Mouse (Mus musculus): Measurements from ENCODE around the gene Mta2. TPM values are rescaled to one million over a fixed set of nuclear protein-coding genes. Genes with fewer than 3 reads are reported as not detected.

Gene Mta2
- polyA plus RNA-seq (2014; fragmentation: Illumina TruSeq; extraction: RNeasy Lipid Tissue Mini Kit (QIAGEN cat#74804); ENCODE audit: insufficient read depth, low read depth, low replicate concordance), result 43.6 TPM

DNA sequence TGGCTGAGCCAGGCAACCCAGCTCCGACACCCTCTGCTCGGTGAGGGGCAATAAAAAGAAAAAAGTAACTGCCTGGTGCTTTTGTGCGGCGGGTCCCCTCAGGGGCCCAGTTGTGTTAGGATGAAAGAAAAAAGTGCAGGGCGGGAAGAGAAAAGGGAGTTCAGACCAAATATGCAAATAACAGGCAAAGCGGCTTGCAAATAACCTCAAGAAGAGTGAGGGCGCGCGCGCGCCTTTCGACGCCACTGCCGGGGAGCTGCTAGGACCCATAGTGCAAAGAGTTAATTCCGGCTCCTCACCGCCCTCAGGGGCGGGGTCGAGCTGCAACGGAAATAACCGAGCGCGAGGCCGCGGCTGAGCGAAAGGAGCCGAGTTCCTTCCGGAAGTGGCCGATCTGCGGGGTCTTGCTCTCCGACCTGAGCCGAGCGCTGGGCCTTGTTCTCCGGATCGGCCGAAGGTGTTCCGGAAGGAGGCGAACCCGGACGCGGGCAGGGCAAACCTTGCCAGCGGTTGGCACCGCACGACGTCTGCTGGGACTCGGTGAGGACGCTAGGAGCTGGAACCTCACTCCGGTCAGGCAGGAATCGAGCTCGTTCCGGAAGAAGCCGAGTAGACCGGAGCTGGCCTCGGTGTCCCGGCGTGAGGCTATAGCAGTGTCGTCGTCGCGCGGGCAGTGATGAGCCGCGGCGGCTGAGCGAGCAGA is at the start of gene Mta2:
Mta2 (plus strand) TSS at position 361 of the 703 bp plus-strand sequence.

GRCm38 (mm10) chr19:8892829-8893766 is 48.6 kb upstream of the Mta2 start, which contains the start of gene Ints5:
TSS of gene Ints5 (plus strand) at chr19:8893005.

GRCm38 (mm10) chr19:8897865-8898495 is 43.7 kb upstream of the Mta2 start, which contains the start of gene Ganab:
TSS of gene Ganab (plus strand) at chr19:8898071.

GRCm38 (mm10) chr19:8920073-8920736 is 21.5 kb upstream of the Mta2 start, which contains the start of gene B3gat3:
TSS of gene B3gat3 (plus strand) at chr19:8920374.

GRCm38 (mm10) chr19:8929224-8930088 is 12.2 kb upstream of the Mta2 start, which contains the start of the genes Rom1 and Eml3:
TSS of gene Rom1 (minus strand) at chr19:8929356.
TSS of gene Eml3 (plus strand) at chr19:8929552.

DNA sequence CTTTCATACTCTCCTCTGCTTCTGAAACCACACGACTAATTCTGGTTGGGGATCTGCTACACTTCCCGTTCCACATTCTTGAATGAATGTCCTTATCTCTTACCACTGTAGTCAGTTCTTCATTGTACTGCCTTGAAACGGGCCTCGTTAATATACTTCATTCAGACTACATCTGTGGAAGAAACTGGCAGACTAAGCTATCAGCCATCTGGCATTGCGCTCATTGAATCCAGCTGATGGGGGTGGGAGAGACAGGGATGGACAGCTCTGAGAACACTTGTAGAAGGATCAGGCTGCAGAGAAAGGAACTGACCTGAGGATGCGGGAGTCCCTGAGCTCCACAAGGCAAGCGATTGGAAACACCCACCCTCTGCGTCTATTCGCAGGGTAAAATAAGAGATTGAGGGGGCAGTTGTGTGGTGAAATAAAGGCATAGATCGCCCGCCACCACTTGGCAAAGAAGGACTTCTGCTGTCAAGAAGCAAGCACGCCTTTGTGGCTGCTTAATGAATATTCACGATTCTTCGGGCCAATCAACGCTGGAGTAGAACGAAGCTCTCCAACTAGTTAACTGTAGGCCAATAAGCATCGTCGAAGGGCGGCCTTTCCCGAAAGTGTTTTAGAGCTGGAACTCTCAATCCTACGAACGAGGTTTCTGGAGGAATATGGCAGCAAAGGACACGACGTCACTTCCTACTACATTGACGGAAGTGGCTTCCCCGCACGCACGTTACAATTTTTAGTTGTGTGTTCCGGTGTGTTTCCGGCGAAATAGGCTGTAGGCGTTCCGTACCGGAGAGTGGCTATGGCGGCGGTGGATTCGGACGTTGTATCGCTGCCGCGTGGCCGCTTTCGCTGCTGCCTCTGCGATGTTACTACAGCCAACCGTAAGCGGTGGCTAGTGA is 11.7 kb downstream of the Mta2 start, which contains the start of gene Tut1:
Tut1 (plus strand) TSS at position 713 of the 905 bp plus-strand sequence.

DNA sequence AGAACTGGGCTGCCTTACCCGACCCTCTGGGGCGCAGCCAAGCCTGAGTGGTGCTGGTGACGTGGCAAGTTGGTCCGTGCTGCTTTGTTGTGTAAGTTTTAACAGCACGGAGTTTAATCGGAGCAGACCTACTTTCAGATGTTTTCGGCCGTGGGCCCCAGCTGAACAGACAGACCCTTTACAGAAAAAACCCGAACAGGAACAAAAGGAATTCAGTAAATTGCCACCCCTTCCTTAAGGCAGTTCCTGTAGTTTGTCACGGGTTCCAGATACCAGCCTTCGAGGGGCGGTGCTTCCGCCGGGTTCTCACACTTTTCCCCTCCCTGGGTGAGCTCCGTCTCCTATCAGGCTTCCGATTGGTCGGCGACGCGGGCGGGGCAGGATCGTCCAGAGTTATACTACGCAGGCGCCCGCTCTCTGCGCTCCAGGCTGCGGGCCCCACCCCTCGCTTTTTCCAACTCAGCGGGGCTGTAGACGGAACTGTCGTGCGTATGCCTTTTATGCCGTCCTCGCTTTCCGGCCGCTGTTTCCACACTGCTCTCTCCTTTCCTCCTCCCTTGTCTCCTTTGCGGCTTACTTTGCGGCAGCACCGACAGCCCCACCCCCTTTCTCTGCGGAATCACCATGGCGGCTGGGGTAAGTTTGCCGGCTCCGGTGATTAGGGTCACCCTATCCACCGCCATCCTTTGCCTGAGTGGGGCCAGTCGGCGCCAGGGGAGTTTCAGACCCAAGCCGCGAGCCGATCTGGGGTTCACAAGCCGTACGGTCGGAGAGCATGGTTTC is 25.1 kb downstream of the Mta2 start, which contains the start of gene Eef1g:
Eef1g (plus strand) TSS at position 452 of the 783 bp plus-strand sequence.

GRCm38 (mm10) chr19:8989066-8989566 is 47.4 kb downstream of the Mta2 start, which contains the start of gene Ahnak:
TSS of gene Ahnak (plus strand) at chr19:8989284.

Other genes with a start within 250 kb of the Mta2 start
- 184 TPM for gene Slc3a2, start 218.5 kb upstream of the Mta2 start, polyA plus RNA-seq (2014; fragmentation: Illumina TruSeq; extraction: RNeasy Lipid Tissue Mini Kit (QIAGEN cat#74804); ENCODE audit: insufficient read depth, low read depth, low replicate concordance)
- gene Wdr74, start 206.0 kb upstream of the Mta2 start, polyA plus RNA-seq (2014; fragmentation: Illumina TruSeq; extraction: RNeasy Lipid Tissue Mini Kit (QIAGEN cat#74804); ENCODE audit: insufficient read depth, low read depth, low replicate concordance), result 29.3 TPM
- not detected for gene 1700092M07Rik, start 201.2 kb upstream of the Mta2 start, polyA plus RNA-seq (2014; fragmentation: Illumina TruSeq; extraction: RNeasy Lipid Tissue Mini Kit (QIAGEN cat#74804); ENCODE audit: insufficient read depth, low read depth, low replicate concordance)
- gene Stx5a, start 200.5 kb upstream of the Mta2 start, polyA plus RNA-seq (2014; fragmentation: Illumina TruSeq; extraction: RNeasy Lipid Tissue Mini Kit (QIAGEN cat#74804); ENCODE audit: insufficient read depth, low read depth, low replicate concordance), result 52.5 TPM
- gene Nxf1, start 184.8 kb upstream of the Mta2 start, polyA plus RNA-seq (2014; fragmentation: Illumina TruSeq; extraction: RNeasy Lipid Tissue Mini Kit (QIAGEN cat#74804); ENCODE audit: insufficient read depth, low read depth, low replicate concordance), result 135 TPM
- gene Tmem223, start 170.9 kb upstream of the Mta2 start, polyA plus RNA-seq (2014; fragmentation: Illumina TruSeq; extraction: RNeasy Lipid Tissue Mini Kit (QIAGEN cat#74804); ENCODE audit: insufficient read depth, low read depth, low replicate concordance), result 124 TPM
- 59.3 TPM for gene Tmem179b, start 167.4 kb upstream of the Mta2 start, polyA plus RNA-seq (2014; fragmentation: Illumina TruSeq; extraction: RNeasy Lipid Tissue Mini Kit (QIAGEN cat#74804); ENCODE audit: insufficient read depth, low read depth, low replicate concordance)
- 4.5 TPM for gene Taf6l, start 155.5 kb upstream of the Mta2 start, polyA plus RNA-seq (2014; fragmentation: Illumina TruSeq; extraction: RNeasy Lipid Tissue Mini Kit (QIAGEN cat#74804); ENCODE audit: insufficient read depth, low read depth, low replicate concordance)
- gene Polr2g, start 143.3 kb upstream of the Mta2 start, polyA plus RNA-seq (2014; fragmentation: Illumina TruSeq; extraction: RNeasy Lipid Tissue Mini Kit (QIAGEN cat#74804); ENCODE audit: insufficient read depth, low read depth, low replicate concordance), result 97.1 TPM
- gene Zbtb3, start 139.3 kb upstream of the Mta2 start, polyA plus RNA-seq (2014; fragmentation: Illumina TruSeq; extraction: RNeasy Lipid Tissue Mini Kit (QIAGEN cat#74804); ENCODE audit: insufficient read depth, low read depth, low replicate concordance), result 1.6 TPM
- 10.6 TPM for gene Ttc9c, start 122.5 kb upstream of the Mta2 start, polyA plus RNA-seq (2014; fragmentation: Illumina TruSeq; extraction: RNeasy Lipid Tissue Mini Kit (QIAGEN cat#74804); ENCODE audit: insufficient read depth, low read depth, low replicate concordance)
- gene Hnrnpul2, start 121.9 kb upstream of the Mta2 start, polyA plus RNA-seq (2014; fragmentation: Illumina TruSeq; extraction: RNeasy Lipid Tissue Mini Kit (QIAGEN cat#74804); ENCODE audit: insufficient read depth, low read depth, low replicate concordance), result 37.3 TPM
- gene AC129217.1, start 112.1 kb upstream of the Mta2 start, polyA plus RNA-seq (2014; fragmentation: Illumina TruSeq; extraction: RNeasy Lipid Tissue Mini Kit (QIAGEN cat#74804); ENCODE audit: insufficient read depth, low read depth, low replicate concordance), result not detected
- gene Bscl2, start 104.4 kb upstream of the Mta2 start, polyA plus RNA-seq (2014; fragmentation: Illumina TruSeq; extraction: RNeasy Lipid Tissue Mini Kit (QIAGEN cat#74804); ENCODE audit: insufficient read depth, low read depth, low replicate concordance), result 60.1 TPM
- gene Gng3, start 102.7 kb upstream of the Mta2 start, polyA plus RNA-seq (2014; fragmentation: Illumina TruSeq; extraction: RNeasy Lipid Tissue Mini Kit (QIAGEN cat#74804); ENCODE audit: insufficient read depth, low read depth, low replicate concordance), result not detected
- gene Lrrn4cl, start 91.1 kb upstream of the Mta2 start, polyA plus RNA-seq (2014; fragmentation: Illumina TruSeq; extraction: RNeasy Lipid Tissue Mini Kit (QIAGEN cat#74804); ENCODE audit: insufficient read depth, low read depth, low replicate concordance), result 1.6 TPM
- 167 TPM for gene Ubxn1, start 70.4 kb upstream of the Mta2 start, polyA plus RNA-seq (2014; fragmentation: Illumina TruSeq; extraction: RNeasy Lipid Tissue Mini Kit (QIAGEN cat#74804); ENCODE audit: insufficient read depth, low read depth, low replicate concordance)
- gene Uqcc3, start 61.0 kb upstream of the Mta2 start, polyA plus RNA-seq (2014; fragmentation: Illumina TruSeq; extraction: RNeasy Lipid Tissue Mini Kit (QIAGEN cat#74804); ENCODE audit: insufficient read depth, low read depth, low replicate concordance), result 59.1 TPM
- 19.9 TPM for gene Lbhd1, start 58.1 kb upstream of the Mta2 start, polyA plus RNA-seq (2014; fragmentation: Illumina TruSeq; extraction: RNeasy Lipid Tissue Mini Kit (QIAGEN cat#74804); ENCODE audit: insufficient read depth, low read depth, low replicate concordance)
- gene Gm49403, start 57.9 kb upstream of the Mta2 start, polyA plus RNA-seq (2014; fragmentation: Illumina TruSeq; extraction: RNeasy Lipid Tissue Mini Kit (QIAGEN cat#74804); ENCODE audit: insufficient read depth, low read depth, low replicate concordance), result not detected
- 54.1 TPM for gene 1810009A15Rik, start 53.0 kb upstream of the Mta2 start, polyA plus RNA-seq (2014; fragmentation: Illumina TruSeq; extraction: RNeasy Lipid Tissue Mini Kit (QIAGEN cat#74804); ENCODE audit: insufficient read depth, low read depth, low replicate concordance)
- not detected for gene Gm49416, start 52.9 kb upstream of the Mta2 start, polyA plus RNA-seq (2014; fragmentation: Illumina TruSeq; extraction: RNeasy Lipid Tissue Mini Kit (QIAGEN cat#74804); ENCODE audit: insufficient read depth, low read depth, low replicate concordance)
- 8.7 TPM for gene Ints5, start 48.9 kb upstream of the Mta2 start, polyA plus RNA-seq (2014; fragmentation: Illumina TruSeq; extraction: RNeasy Lipid Tissue Mini Kit (QIAGEN cat#74804); ENCODE audit: insufficient read depth, low read depth, low replicate concordance)
- gene Ganab, start 43.8 kb upstream of the Mta2 start, polyA plus RNA-seq (2014; fragmentation: Illumina TruSeq; extraction: RNeasy Lipid Tissue Mini Kit (QIAGEN cat#74804); ENCODE audit: insufficient read depth, low read depth, low replicate concordance), result 51.6 TPM
- 54.5 TPM for gene B3gat3, start 21.5 kb upstream of the Mta2 start, polyA plus RNA-seq (2014; fragmentation: Illumina TruSeq; extraction: RNeasy Lipid Tissue Mini Kit (QIAGEN cat#74804); ENCODE audit: insufficient read depth, low read depth, low replicate concordance)
- 6.0 TPM for gene Rom1, start 12.5 kb upstream of the Mta2 start, polyA plus RNA-seq (2014; fragmentation: Illumina TruSeq; extraction: RNeasy Lipid Tissue Mini Kit (QIAGEN cat#74804); ENCODE audit: insufficient read depth, low read depth, low replicate concordance)
- 17.3 TPM for gene Eml3, start 12.3 kb upstream of the Mta2 start, polyA plus RNA-seq (2014; fragmentation: Illumina TruSeq; extraction: RNeasy Lipid Tissue Mini Kit (QIAGEN cat#74804); ENCODE audit: insufficient read depth, low read depth, low replicate concordance)
- gene Tut1, start 12.0 kb downstream of the Mta2 start, polyA plus RNA-seq (2014; fragmentation: Illumina TruSeq; extraction: RNeasy Lipid Tissue Mini Kit (QIAGEN cat#74804); ENCODE audit: insufficient read depth, low read depth, low replicate concordance), result 8.5 TPM
- gene Eef1g, start 25.2 kb downstream of the Mta2 start, polyA plus RNA-seq (2014; fragmentation: Illumina TruSeq; extraction: RNeasy Lipid Tissue Mini Kit (QIAGEN cat#74804); ENCODE audit: insufficient read depth, low read depth, low replicate concordance), result 297 TPM
- gene Ahnak, start 47.4 kb downstream of the Mta2 start, polyA plus RNA-seq (2014; fragmentation: Illumina TruSeq; extraction: RNeasy Lipid Tissue Mini Kit (QIAGEN cat#74804); ENCODE audit: insufficient read depth, low read depth, low replicate concordance), result 67.3 TPM
- 187,175 TPM for gene Scgb1a1, start 146.1 kb downstream of the Mta2 start, polyA plus RNA-seq (2014; fragmentation: Illumina TruSeq; extraction: RNeasy Lipid Tissue Mini Kit (QIAGEN cat#74804); ENCODE audit: insufficient read depth, low read depth, low replicate concordance)
- gene Asrgl1, start 193.8 kb downstream of the Mta2 start, polyA plus RNA-seq (2014; fragmentation: Illumina TruSeq; extraction: RNeasy Lipid Tissue Mini Kit (QIAGEN cat#74804); ENCODE audit: insufficient read depth, low read depth, low replicate concordance), result 5.4 TPM